Mouse (Mus musculus): ENCODE data around the gene Srrm4. TPM values are rescaled to one million over a fixed set of nuclear protein-coding genes. Genes with fewer than 3 reads are reported as not detected.
"Not testable (repeated sequence)": the region's sequence is repeated elsewhere in the genome, so short reads cannot be mapped to it uniquely, and the experiment has no call there.

Srrm4 gene
- polyA plus RNA-seq, 1 experiment from 2014 or later, result 32.0 TPM

- Histone ChIP-seq H3K36me3 (ENCODE audit: control insufficient read depth, insufficient read depth, low read length) (no peaks in the 10 kb centered on the region), H3K4me1 (replicated peaks; ENCODE audit: control insufficient read depth, insufficient read depth, low read length) (peaks cover 2% of the 10 kb centered on the region; the same call in 1 of the 2 replicates), H3K9ac (ENCODE audit: low read depth, low read length) (no peak overlapping the region), H3K27ac (ENCODE audit: low read depth, low read length) (no peak overlapping the region), H3K9me3 (ENCODE audit: control insufficient read depth, low read length) (no peaks in the 10 kb centered on the region), H3K27me3 (ENCODE audit: control insufficient read depth, insufficient read depth, low read length) (no peaks in the 10 kb centered on the region), H3K4me3 (ENCODE audit: low read depth, low read length) (no peak overlapping the region), H3K4me2 (replicated peaks; ENCODE audit: low read depth, low read length) (no peak overlapping the region)
- DNase-seq (ENCODE audit: low spot score) (no peak), ATAC-seq (ENCODE audit: low FRiP score) (no peak)
Measured at GRCm38 (mm10) chr5:116436117-116436516, 155.5 kb downstream of the Srrm4 start.

GRCm38 (mm10) chr5:116434976-116435850 is 156.4 kb downstream of the Srrm4 start:
- H3K9me3 ChIP-seq (ENCODE audit: control insufficient read depth, low read length), result no peaks in the 10 kb centered on the region
- 69% methylated on average over 13 of the region's 13 CpGs for WGBS
- H3K9ac ChIP-seq (ENCODE audit: low read depth, low read length), result no peak overlapping the region
- H3K36me3 ChIP-seq (ENCODE audit: control insufficient read depth, insufficient read depth, low read length), result no peaks in the 10 kb centered on the region
- DNase-seq (ENCODE audit: low spot score) (no peak), ATAC-seq (ENCODE audit: low FRiP score) (no peak)
- H3K4me1 ChIP-seq (replicated peaks; ENCODE audit: control insufficient read depth, insufficient read depth, low read length), result peaks cover 2% of the 10 kb centered on the region; the same call in 1 of the 2 replicates
- no peak overlapping the region for H3K4me3 ChIP-seq (ENCODE audit: low read depth, low read length)
- H3K27ac ChIP-seq (ENCODE audit: low read depth, low read length), result no peak overlapping the region
- no peak overlapping the region for H3K4me2 ChIP-seq (replicated peaks; ENCODE audit: low read depth, low read length)
- H3K27me3 ChIP-seq (ENCODE audit: control insufficient read depth, insufficient read depth, low read length), result no peaks in the 10 kb centered on the region

- no peak overlapping the region for H3K27ac ChIP-seq (ENCODE audit: low read depth, low read length)
Measured at GRCm38 (mm10) chr5:116432871-116433270, 158.7 kb downstream of the Srrm4 start.

GRCm38 (mm10) chr5:116426701-116427100 is 164.9 kb downstream of the Srrm4 start:
- WGBS, result 87% methylated on average over 2 of the region's 2 CpGs
- Histone ChIP-seq H3K4me1 (replicated peaks; ENCODE audit: control insufficient read depth, insufficient read depth, low read length) (peaks cover 11% of the 10 kb centered on the region; the same call in 1 of the 2 replicates), H3K9ac (ENCODE audit: low read depth, low read length) (no peak overlapping the region), H3K27ac (ENCODE audit: low read depth, low read length) (no peak overlapping the region), H3K4me3 (ENCODE audit: low read depth, low read length) (no peak overlapping the region), H3K9me3 (ENCODE audit: control insufficient read depth, low read length) (no peaks in the 10 kb centered on the region), H3K4me2 (replicated peaks; ENCODE audit: low read depth, low read length) (no peak overlapping the region), H3K27me3 (ENCODE audit: control insufficient read depth, insufficient read depth, low read length) (no peaks in the 10 kb centered on the region), H3K36me3 (ENCODE audit: control insufficient read depth, insufficient read depth, low read length) (no peaks in the 10 kb centered on the region)
- DNase-seq (ENCODE audit: low spot score) (no peak), ATAC-seq (ENCODE audit: low FRiP score) (no peak)

More at GRCm38 (mm10) chr5:116432871-116433270, 158.7 kb downstream of the Srrm4 start:
- Histone ChIP-seq H3K4me2 (replicated peaks; ENCODE audit: low read depth, low read length) (no peak overlapping the region), H3K9ac (ENCODE audit: low read depth, low read length) (no peak overlapping the region), H3K27me3 (ENCODE audit: control insufficient read depth, insufficient read depth, low read length) (no peaks in the 10 kb centered on the region), H3K4me3 (ENCODE audit: low read depth, low read length) (no peak overlapping the region), H3K9me3 (ENCODE audit: control insufficient read depth, low read length) (no peaks in the 10 kb centered on the region), H3K4me1 (replicated peaks; ENCODE audit: control insufficient read depth, insufficient read depth, low read length) (peaks cover 2% of the 10 kb centered on the region; the same call in 1 of the 2 replicates), H3K36me3 (ENCODE audit: control insufficient read depth, insufficient read depth, low read length) (no peaks in the 10 kb centered on the region)
- WGBS, result 60% methylated on average over 7 of the region's 7 CpGs
- ATAC-seq (ENCODE audit: low FRiP score) (no peak), DNase-seq (ENCODE audit: low spot score) (no peak)

GRCm38 (mm10) chr5:116425709-116426108 is 165.9 kb downstream of the Srrm4 start:
- ATAC-seq (ENCODE audit: low FRiP score); H3K27me3 ChIP-seq (ENCODE audit: control insufficient read depth, insufficient read depth, low read length); DNase-seq (ENCODE audit: low spot score); H3K27ac ChIP-seq (ENCODE audit: low read depth, low read length); H3K4me2 ChIP-seq (replicated peaks; ENCODE audit: low read depth, low read length); H3K9me3 ChIP-seq (ENCODE audit: control insufficient read depth, low read length); H3K36me3 ChIP-seq (ENCODE audit: control insufficient read depth, insufficient read depth, low read length); H3K9ac ChIP-seq (ENCODE audit: low read depth, low read length); H3K4me3 ChIP-seq (ENCODE audit: low read depth, low read length): not testable (repeated sequence)
- WGBS, result 85% methylated on average over 3 of the region's 3 CpGs
- H3K4me1 ChIP-seq (replicated peaks; ENCODE audit: control insufficient read depth, insufficient read depth, low read length), result peaks cover 11% of the 10 kb centered on the region; the same call in 1 of the 2 replicates

- no peak for DNase-seq (ENCODE audit: low spot score)
- no peak overlapping the region for H3K27ac ChIP-seq (ENCODE audit: low read depth, low read length)
- H3K4me1 ChIP-seq (replicated peaks; ENCODE audit: control insufficient read depth, insufficient read depth, low read length), result peaks cover 11% of the 10 kb centered on the region; the same call in 1 of the 2 replicates
- no peak for ATAC-seq (ENCODE audit: low FRiP score)
- H3K9me3 ChIP-seq (ENCODE audit: control insufficient read depth, low read length), result no peaks in the 10 kb centered on the region
- H3K4me2 ChIP-seq (replicated peaks; ENCODE audit: low read depth, low read length), result no peak overlapping the region
- no peak overlapping the region for H3K4me3 ChIP-seq (ENCODE audit: low read depth, low read length)
- no peaks in the 10 kb centered on the region for H3K36me3 ChIP-seq (ENCODE audit: control insufficient read depth, insufficient read depth, low read length)
- no peaks in the 10 kb centered on the region for H3K27me3 ChIP-seq (ENCODE audit: control insufficient read depth, insufficient read depth, low read length)
- no peak overlapping the region for H3K9ac ChIP-seq (ENCODE audit: low read depth, low read length)
- 76% methylated on average over 7 of the region's 7 CpGs for WGBS
Measured at GRCm38 (mm10) chr5:116425273-116425672, 166.3 kb downstream of the Srrm4 start.

DNA sequence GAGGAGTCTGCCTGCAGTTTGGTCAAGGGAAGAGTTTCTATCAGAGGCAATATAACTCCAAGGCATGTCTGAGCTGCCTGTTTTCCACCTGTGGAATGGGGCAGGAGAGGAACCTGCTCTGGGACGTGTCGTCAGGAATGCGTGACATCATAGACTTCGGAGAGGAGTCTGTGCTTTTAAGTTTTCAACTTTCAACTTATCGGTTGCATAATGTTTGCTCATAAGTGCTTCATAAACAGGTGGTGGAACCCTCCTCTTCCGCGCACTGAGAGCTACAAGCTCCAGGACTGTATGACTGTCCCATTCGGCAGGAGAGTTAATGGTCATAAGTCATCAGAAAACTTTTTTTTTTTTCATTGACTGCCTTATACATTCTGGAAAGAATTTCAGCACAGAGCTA is 167.9 kb downstream of the Srrm4 start:
- no peak overlapping the region for H3K4me2 ChIP-seq (replicated peaks; ENCODE audit: low read depth, low read length)
- ATAC-seq (ENCODE audit: low FRiP score) (no peak), DNase-seq (ENCODE audit: low spot score) (no peak)
- no peaks in the 10 kb centered on the region for H3K27me3 ChIP-seq (ENCODE audit: control insufficient read depth, insufficient read depth, low read length)
- no peaks in the 10 kb centered on the region for H3K36me3 ChIP-seq (ENCODE audit: control insufficient read depth, insufficient read depth, low read length)
- H3K9me3 ChIP-seq (ENCODE audit: control insufficient read depth, low read length), result no peaks in the 10 kb centered on the region
- 88% methylated on average over 8 of the region's 8 CpGs for WGBS
- no peak overlapping the region for H3K9ac ChIP-seq (ENCODE audit: low read depth, low read length)
- peaks cover 11% of the 10 kb centered on the region; the same call in 1 of the 2 replicates for H3K4me1 ChIP-seq (replicated peaks; ENCODE audit: control insufficient read depth, insufficient read depth, low read length)
- H3K4me3 ChIP-seq (ENCODE audit: low read depth, low read length), result no peak overlapping the region
- no peak overlapping the region for H3K27ac ChIP-seq (ENCODE audit: low read depth, low read length)

GRCm38 (mm10) chr5:116422699-116423201 is 168.9 kb downstream of the Srrm4 start, which contains the start of gene Hspb8:
Gene Hspb8 (minus strand): TSS chr5:116422864.
- Histone ChIP-seq H3K9ac (ENCODE audit: low read depth, low read length) (peak within 1 kb of the TSS; percentile 42), H3K27ac (ENCODE audit: low read depth, low read length) (no peak within 1 kb of the TSS), H3K27me3 (ENCODE audit: control insufficient read depth, insufficient read depth, low read length) (no peaks in the 10 kb centered on the region), H3K36me3 (ENCODE audit: control insufficient read depth, insufficient read depth, low read length) (no peaks in the 10 kb centered on the region), H3K4me3 (ENCODE audit: low read depth, low read length) (peak within 1 kb of the TSS; percentile 21), H3K4me2 (replicated peaks; ENCODE audit: low read depth, low read length) (peak within 1 kb of the TSS; percentile 43), H3K4me1 (replicated peaks; ENCODE audit: control insufficient read depth, insufficient read depth, low read length) (peaks cover 11% of the 10 kb centered on the region; the same call in 1 of the 2 replicates), H3K9me3 (ENCODE audit: control insufficient read depth, low read length) (no peaks in the 10 kb centered on the region)
- peak; percentile 63 for DNase-seq (ENCODE audit: low spot score)
- WGBS, result 0% methylated on average over 17 of the region's 20 CpGs
- no peak for ATAC-seq (ENCODE audit: low FRiP score)
